Comparison of ENCODE assay signal across 22 mouse cellular contexts in genomic region chr10:90904185-90904584, GRCm38 (mm10).
DNase-seq lines count a peak whose midpoint lies in the region; ATAC-seq lines count a peak whose summit lies in the region.
"Had no signal": no experiment of that assay in that cellular context is flagged by ENCODE, and none has a peak within 500 bp of the region (broad histone marks: within the 10 kb centered on the region; RNA-seq: fewer than 3 reads in every experiment).

No protein-coding gene starts in this region.

- no peak overlapping the region for H3K9ac ChIP-seq in limb, embryonic 11.5 days (ENCODE audit: low read length)
- H3K9ac ChIP-seq in limb, embryonic 13.5 days: no peak overlapping the region
- H3K9ac ChIP-seq: embryonic facial prominence, embryonic 12.5 days; forebrain, embryonic 13.5 days; forebrain, embryonic 15.5 days had no signal

- no peak overlapping the region for H3K4me3 ChIP-seq in limb, embryonic 11.5 days (ENCODE audit: low read depth, low read length)
- H3K4me3 ChIP-seq in limb, embryonic 10.5 days: no peak overlapping the region
- H3K4me3 ChIP-seq in limb, embryonic 13.5 days: no peak overlapping the region
- H3K4me3 ChIP-seq: embryonic facial prominence, embryonic 10.5 days; embryonic facial prominence, embryonic 12.5 days; forebrain, embryonic 13.5 days; forebrain, embryonic 15.5 days had no signal

- no peaks in the 10 kb centered on the region for H3K4me1 ChIP-seq in limb, embryonic 11.5 days (ENCODE audit: control insufficient read depth, insufficient read depth, low read length)
- no peaks in the 10 kb centered on the region for H3K4me1 ChIP-seq in limb, embryonic 10.5 days
- no peaks in the 10 kb centered on the region for H3K4me1 ChIP-seq in limb, embryonic 13.5 days
- H3K4me1 ChIP-seq: forebrain, embryonic 13.5 days; forebrain, embryonic 15.5 days had no signal

- ATAC-seq in limb, embryonic 11.5 days (ENCODE audit: insufficient number of reproducible peaks, low FRiP score, low TSS enrichment, low read depth): peak; percentile 60; the same call in 1 of the 2 replicates
- peak; percentile 19; the same call in 1 of the 2 replicates for ATAC-seq in limb, embryonic 13.5 days (ENCODE audit: low FRiP score, low read depth)
- ATAC-seq: activated CD4-positive, CD25-positive, alpha-beta regulatory T cell, adult 4 months; CD4-positive, CD25-positive, alpha-beta regulatory T cell, adult 4 months; forebrain, embryonic 13.5 days; forebrain, embryonic 15.5 days; Patski had no signal

- no peak overlapping the region for H3K27ac ChIP-seq in limb, embryonic 11.5 days (replicated peaks; ENCODE audit: low read depth, low read length)
- no peak overlapping the region for H3K27ac ChIP-seq in limb, embryonic 10.5 days
- H3K27ac ChIP-seq in limb, embryonic 13.5 days: no peak overlapping the region
- H3K27ac ChIP-seq: embryonic facial prominence, embryonic 10.5 days; embryonic facial prominence, embryonic 12.5 days; forebrain, embryonic 13.5 days; forebrain, embryonic 15.5 days had no signal

- H3K36me3 ChIP-seq in limb, embryonic 11.5 days (ENCODE audit: control insufficient read depth, insufficient read depth, low read length): no peaks in the 10 kb centered on the region
- no peaks in the 10 kb centered on the region for H3K36me3 ChIP-seq in limb, embryonic 10.5 days
- no peaks in the 10 kb centered on the region for H3K36me3 ChIP-seq in limb, embryonic 13.5 days
- H3K36me3 ChIP-seq: embryonic facial prominence, embryonic 10.5 days; embryonic facial prominence, embryonic 12.5 days; forebrain, embryonic 15.5 days; G1E had no signal

- peak; percentile 39 for DNase-seq in heart, adult 11 months
- DNase-seq in heart, postnatal 14 days: no peak
- DNase-seq in limb, embryonic 11.5 days (ENCODE audit: low spot score): peak; percentile 48
- DNase-seq in limb, embryonic 10.5 days (ENCODE audit: low spot score): no peak
- DNase-seq in retina, embryonic 14.5 days (ENCODE audit: low spot score): no peak
- DNase-seq: adrenal gland, adult 8-10 months; adrenal gland, postnatal 14 days; adrenal gland, postnatal 36 days; B cell, adult 2 months; cerebellum, adult 11-12 months; cerebellum, postnatal 10 days; cerebellum, postnatal 25 days had no signal

- H3K4me2 ChIP-seq in limb, embryonic 11.5 days (ENCODE audit: low read depth, severe bottlenecking): no peak overlapping the region
- H3K4me2 ChIP-seq in limb, embryonic 13.5 days (replicated peaks): no peak overlapping the region
- H3K4me2 ChIP-seq: embryonic facial prominence, embryonic 12.5 days; forebrain, embryonic 13.5 days; forebrain, embryonic 15.5 days had no signal

- intact Hi-C loops in heart, postnatal 14 days (cut with DNase I): loop anchor here (5.0 kb wide), 1 partner anchor 128 kb away; no protein-coding TSS in a partner anchor

- no peaks in the 10 kb centered on the region for H3K9me3 ChIP-seq in limb, embryonic 11.5 days (ENCODE audit: control insufficient read depth, low read length)
- H3K9me3 ChIP-seq in limb, embryonic 10.5 days (replicated peaks): no peaks in the 10 kb centered on the region
- no peaks in the 10 kb centered on the region for H3K9me3 ChIP-seq in limb, embryonic 13.5 days
- H3K9me3 ChIP-seq: embryonic facial prominence, embryonic 10.5 days; embryonic facial prominence, embryonic 12.5 days; forebrain, embryonic 13.5 days; forebrain, embryonic 15.5 days; G1E had no signal

- H3K27me3 ChIP-seq in limb, embryonic 11.5 days (ENCODE audit: control insufficient read depth, insufficient read depth, low read length): no peaks in the 10 kb centered on the region
- no peaks in the 10 kb centered on the region; the same call in 1 of the 2 replicates for H3K27me3 ChIP-seq in limb, embryonic 10.5 days (ENCODE audit: low read depth, poor library complexity, severe bottlenecking)
- peaks cover 5% of the 10 kb centered on the region; the same call in 1 of the 2 replicates for H3K27me3 ChIP-seq in limb, embryonic 13.5 days
- H3K27me3 ChIP-seq: CH12.LX; embryonic facial prominence, embryonic 12.5 days; forebrain, embryonic 13.5 days; forebrain, embryonic 15.5 days had no signal

Comparison
In these comparisons a context has a peak if more than half of its experiments do, and no peak if none do; other contexts are left out.
1. DNase-seq: peak in heart, adult 11 months (single experiment) and limb, embryonic 11.5 days (single experiment); none in heart, postnatal 14 days (0 of 2), limb, embryonic 10.5 days (single experiment) and retina, embryonic 14.5 days (single experiment).